Mouse (Mus musculus) forebrain, postnatal 0 days (tissue): Measurements from ENCODE around the gene Resp18. TPM values are rescaled to one million over a fixed set of nuclear protein-coding genes. Genes with fewer than 3 reads are reported as not detected.

Experiments used
- ATAC-seq: fragments of 200-750 bp; cut with Nextera tagmentation; 2 replicates; pipeline ENCODE4 v1.8.0; 2017; ENCODE audit warnings: mild to moderate bottlenecking, moderate library complexity
- DNase-seq: peaks from one replicate; pipeline ENCODE4 v3.0.0-alpha.2; 2015
- H3K27ac ChIP-seq: fragments of 300-500 bp; sonication (generic); 2 replicates; pipeline ENCODE4 v1.5.1; 2014; ENCODE audit warnings: low read depth, mild to moderate bottlenecking, antibody characterized with exemption, low read length, moderate library complexity, mixed read lengths
- H3K27me3 ChIP-seq: fragments of 300-500 bp; sonication (generic); 2 replicates; pipeline ENCODE4 v1.6.1; 2014; ENCODE audit warnings: mild to moderate bottlenecking, low read length, mixed read lengths; ENCODE audit not compliant: insufficient read depth
- H3K36me3 ChIP-seq: fragments of 300-500 bp; sonication (generic); 2 replicates; pipeline ENCODE4 v1.6.1; 2014; ENCODE audit warnings: mild to moderate bottlenecking, moderate library complexity; ENCODE audit not compliant: insufficient read depth
- H3K4me1 ChIP-seq: fragments of 300-500 bp; sonication (generic); 2 replicates; pipeline ENCODE4 v1.6.1; 2014; ENCODE audit warnings: antibody characterized with exemption; ENCODE audit not compliant: insufficient read depth
- H3K4me2 ChIP-seq: fragments of 300-500 bp; sonication (generic); 2 replicates; pipeline ENCODE4 v1.6.1; 2014; ENCODE audit warnings: low read depth, mild to moderate bottlenecking, moderate library complexity
- H3K4me3 ChIP-seq: fragments of 300-500 bp; sonication (generic); 2 replicates; pipeline ENCODE4 v1.5.1; 2014; ENCODE audit warnings: low read depth, low read length, mixed read lengths
- H3K9ac ChIP-seq: fragments of 300-500 bp; sonication (generic); 2 replicates; pipeline ENCODE4 v1.6.1; 2014; ENCODE audit warnings: mild to moderate bottlenecking
- H3K9me3 ChIP-seq: fragments of 300-500 bp; sonication (generic); 2 replicates; pipeline ENCODE4 v1.6.1; 2016; ENCODE audit warnings: low read length
- CTCF ChIP-seq: sonication (generic); IDR thresholded peaks from 2 replicates; pipeline ENCODE4 v1.5.1; 2016; ENCODE audit warnings: antibody characterized with exemption, control low read depth, low read depth
- WGBS: fragments of 180-500 bp; shearing (Covaris S2); extraction: QIAGEN DNeasy Blood & Tissue Kit; methylation state at CpG from one replicate; pipeline ENCODE4 v1.1.7; 2014; 5-methylcytosine and 5-hydroxymethylcytosine counted together
- polyA plus RNA-seq: library from polyadenylated mRNA; unstranded; fragments of >200 nt; fragmentation: Nextera tagmentation; extraction: Ambion mirVana; gene quantifications from 2 replicates; pipeline ENCODE4 v1.2.1, GENCODE M21; 2015
- total RNA-seq: library from RNA; depleted of rRNA; stranded (reverse); fragments of >200 nt; gene quantifications from 2 replicates; pipeline ENCODE4 v1.2.3, GENCODE M21; 2014

Gene Resp18
- total and polyA plus RNA-seq, 2 experiments from 2014 or later = 170 to 186 TPM

DNA sequence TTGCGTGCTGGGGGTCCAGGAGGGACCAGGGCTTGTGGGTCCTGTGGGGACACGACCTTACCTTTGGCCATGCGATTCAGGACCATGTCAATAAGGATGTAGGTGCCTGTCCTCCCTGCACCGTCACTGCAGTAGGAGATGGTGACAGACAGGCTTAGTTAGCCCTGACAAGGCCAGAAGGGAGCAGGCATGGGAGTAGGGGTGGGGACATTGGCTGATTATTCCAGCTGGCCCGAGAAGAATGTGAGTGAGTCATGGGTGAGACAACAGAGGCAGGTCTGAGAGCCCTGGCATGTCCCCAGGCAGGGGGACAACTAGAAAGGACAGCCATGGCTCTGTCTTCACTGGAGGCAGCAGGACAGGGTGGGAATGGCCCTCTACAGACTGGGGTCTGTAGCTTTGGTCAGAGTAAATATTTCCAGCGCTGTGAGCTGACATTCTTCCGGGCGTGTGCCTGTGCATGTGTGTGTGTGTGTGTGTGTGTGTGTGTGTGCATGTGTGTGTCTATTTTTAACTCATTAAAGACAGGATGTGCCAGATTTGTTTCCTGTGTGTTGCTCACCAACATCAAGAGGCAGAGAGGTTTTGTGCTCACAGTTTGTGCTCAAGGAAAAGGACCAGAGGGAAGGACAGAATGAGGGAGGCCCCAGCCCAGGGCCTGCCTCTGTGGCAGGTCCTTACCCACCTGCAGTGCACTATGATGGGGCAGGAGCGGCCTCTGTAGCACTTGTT lies 30.0 kb downstream of the Resp18 start:
- Histone ChIP-seq H3K4me2 (no peak overlapping the region), H3K4me3 (no peak overlapping the region), H3K9ac (no peak overlapping the region), H3K27me3 (no peaks in the 10 kb centered on the region), H3K9me3 (no peaks in the 10 kb centered on the region), H3K4me1 (no peaks in the 10 kb centered on the region), H3K27ac (no peak overlapping the region), H3K36me3 (peaks cover 7% of the 10 kb centered on the region; the same call in 1 of the 2 replicates)
- ATAC-seq (no peak), DNase-seq (no peak)
- no peak for TF ChIP-seq CTCF
- WGBS = 42% methylated on average over 9 of the region's 9 CpGs

GRCm38 (mm10) chr1:75247071-75247930 lies 30.9 kb downstream of the Resp18 start:
- Histone ChIP-seq H3K4me3 (no peak overlapping the region), H3K27ac (no peak overlapping the region), H3K4me1 (no peaks in the 10 kb centered on the region), H3K27me3 (no peaks in the 10 kb centered on the region), H3K36me3 (peaks cover 8% of the 10 kb centered on the region; the same call in 1 of the 2 replicates), H3K9me3 (no peaks in the 10 kb centered on the region), H3K4me2 (no peak overlapping the region), H3K9ac (no peak overlapping the region)
- no peak for TF ChIP-seq CTCF
- 79% methylated on average over 16 of the region's 16 CpGs for WGBS
- ATAC-seq = no peak
- no peak for DNase-seq

- no peak overlapping the region for H3K4me3 ChIP-seq
- 17% methylated on average over 4 of the region's 4 CpGs for WGBS
These were observed 33.4 kb downstream of the Resp18 start for GRCm38 (mm10) chr1:75244836-75245235.

GRCm38 (mm10) chr1:75244175-75244826 lies 33.9 kb downstream of the Resp18 start:
- no peak overlapping the region for H3K9ac ChIP-seq
- DNase-seq (no peak), ATAC-seq (no peak)
- TF ChIP-seq CTCF = no peak
- no peak overlapping the region for H3K4me2 ChIP-seq
- H3K36me3 ChIP-seq = peaks cover 23% of the 10 kb centered on the region
- H3K4me3 ChIP-seq = no peak overlapping the region
- WGBS = 89% methylated on average over 12 of the region's 12 CpGs
- H3K4me1 ChIP-seq = no peaks in the 10 kb centered on the region
- no peaks in the 10 kb centered on the region for H3K9me3 ChIP-seq
- H3K27me3 ChIP-seq = no peaks in the 10 kb centered on the region
- H3K27ac ChIP-seq = no peak overlapping the region

More at GRCm38 (mm10) chr1:75244836-75245235, 33.4 kb downstream of the Resp18 start:
- ATAC-seq = peak; percentile 90
- no peak overlapping the region for H3K4me2 ChIP-seq
- no peaks in the 10 kb centered on the region for H3K9me3 ChIP-seq
- peaks cover 19% of the 10 kb centered on the region for H3K36me3 ChIP-seq
- H3K4me1 ChIP-seq = no peaks in the 10 kb centered on the region
- peak; percentile 81 for DNase-seq
- H3K27ac ChIP-seq = no peak overlapping the region
- no peaks in the 10 kb centered on the region for H3K27me3 ChIP-seq
- no peak for TF ChIP-seq CTCF
- no peak overlapping the region for H3K9ac ChIP-seq

GRCm38 (mm10) chr1:75243411-75243810 lies 34.8 kb downstream of the Resp18 start:
- no peak overlapping the region for H3K4me2 ChIP-seq
- no peaks in the 10 kb centered on the region for H3K27me3 ChIP-seq
- ATAC-seq (no peak), DNase-seq (no peak)
- H3K9me3 ChIP-seq = no peaks in the 10 kb centered on the region
- WGBS = 86% methylated on average over 14 of the region's 14 CpGs
- no peak for TF ChIP-seq CTCF
- H3K4me3 ChIP-seq = no peak overlapping the region
- H3K27ac ChIP-seq = no peak overlapping the region
- H3K9ac ChIP-seq = no peak overlapping the region
- peaks cover 23% of the 10 kb centered on the region for H3K36me3 ChIP-seq
- no peaks in the 10 kb centered on the region for H3K4me1 ChIP-seq

GRCm38 (mm10) chr1:75239591-75239990 lies 38.6 kb downstream of the Resp18 start:
- Histone ChIP-seq H3K4me2 (no peak overlapping the region), H3K36me3 (peaks cover 23% of the 10 kb centered on the region), H3K27me3 (no peaks in the 10 kb centered on the region), H3K9ac (no peak overlapping the region), H3K27ac (no peak overlapping the region), H3K9me3 (no peaks in the 10 kb centered on the region), H3K4me3 (no peak overlapping the region), H3K4me1 (0 out of 2 replicates have a peak, but pooled peaks cover 9% of the 10 kb centered on the region)
- TF ChIP-seq CTCF = no peak
- WGBS = 84% methylated on average over 10 of the region's 10 CpGs
- DNase-seq = no peak
- ATAC-seq = no peak
